Mouse (Mus musculus) stomach, embryonic 14.5 days (tissue): ENCODE results near the gene Rassf6. TPM values are rescaled to one million over a fixed set of nuclear protein-coding genes. Genes with fewer than 3 reads are reported as not detected.

Experiments used
- ATAC-seq: fragments of 200-750 bp; cut with Nextera tagmentation; 2 replicates; pipeline ENCODE4 v1.8.0; 2017; ENCODE audit warnings: low read depth, moderate TSS enrichment; ENCODE audit not compliant: insufficient number of reproducible peaks, insufficient read depth, low FRiP score
- H3K27ac ChIP-seq: fragments of 300-500 bp; sonication (generic); 2 replicates; pipeline ENCODE4 v1.5.1; 2014; ENCODE audit warnings: mild to moderate bottlenecking, low read length, moderate library complexity, mixed read lengths
- H3K27me3 ChIP-seq: fragments of 300-500 bp; sonication (generic); 2 replicates; pipeline ENCODE4 v1.6.1; 2014; ENCODE audit warnings: low read length, control low read depth, mixed read lengths; ENCODE audit not compliant: control insufficient read depth, insufficient read depth
- H3K36me3 ChIP-seq: fragments of 300-500 bp; sonication (generic); 2 replicates; pipeline ENCODE4 v1.6.1; 2014; ENCODE audit warnings: mild to moderate bottlenecking, control low read depth, low read length, moderate library complexity, mixed read lengths; ENCODE audit not compliant: control insufficient read depth, insufficient read depth
- H3K4me1 ChIP-seq: fragments of 300-500 bp; sonication (generic); 2 replicates; pipeline ENCODE4 v1.6.1; 2014; ENCODE audit warnings: low read length, control low read depth, mixed read lengths; ENCODE audit not compliant: control insufficient read depth, insufficient read depth
- H3K4me2 ChIP-seq: fragments of 300-500 bp; sonication (generic); replicated peaks from 2 replicates; pipeline ENCODE4 v1.6.1; 2014; ENCODE audit warnings: low read depth, low read length, control low read depth
- H3K4me3 ChIP-seq: fragments of 300-500 bp; sonication (generic); 2 replicates; pipeline ENCODE4 v1.5.1; 2014; ENCODE audit warnings: low read depth, low read length, control low read depth
- H3K9ac ChIP-seq: fragments of 300-500 bp; sonication (generic); replicated peaks from 2 replicates; pipeline ENCODE4 v1.6.1; 2014; ENCODE audit warnings: low read depth, mild to moderate bottlenecking, control low read depth, low read length, moderate library complexity, mixed read lengths
- H3K9me3 ChIP-seq: fragments of 300-500 bp; sonication (generic); 2 replicates; pipeline ENCODE4 v1.6.1; 2016; ENCODE audit warnings: low read depth, low read length, control low read depth; ENCODE audit not compliant: control insufficient read depth
- WGBS: fragments of 180-500 bp; shearing (Covaris S2); extraction: QIAGEN DNeasy Blood & Tissue Kit; methylation state at CpG from one replicate; pipeline ENCODE4 v1.1.7; 2014; 5-methylcytosine and 5-hydroxymethylcytosine counted together
- polyA plus RNA-seq: library from polyadenylated mRNA; unstranded; fragments of >200 nt; fragmentation: Nextera tagmentation; extraction: Ambion mirVana; gene quantifications from 2 replicates; pipeline ENCODE4 v1.2.1, GENCODE M21; 2014

Gene Rassf6
- polyA plus RNA-seq, 1 experiment from 2014 or later = 5.5 TPM

DNA sequence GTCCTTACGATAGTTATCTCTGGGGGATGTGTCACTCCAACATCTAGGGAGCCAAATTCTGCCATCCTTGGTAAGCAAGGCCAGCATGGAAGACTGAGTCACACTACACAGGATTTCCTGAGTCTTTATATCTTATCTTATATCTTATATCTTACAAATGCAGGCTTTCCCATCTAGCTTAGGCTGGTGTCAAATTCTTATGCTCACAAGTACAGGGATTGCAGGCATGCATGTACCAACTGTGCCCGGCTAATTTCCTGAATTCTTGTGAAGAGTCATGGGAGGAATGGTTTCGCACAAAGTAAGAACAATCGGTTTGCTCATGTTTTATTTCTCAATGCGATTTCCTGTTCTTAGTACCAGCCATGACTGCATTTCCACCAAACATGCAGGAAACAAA lies 20.0 kb upstream of the Rassf6 start:
- no peaks in the 10 kb centered on the region for H3K27me3 ChIP-seq
- 88% methylated on average over 5 of the region's 5 CpGs for WGBS
- no peak overlapping the region for H3K27ac ChIP-seq
- no peak overlapping the region for H3K4me2 ChIP-seq
- ATAC-seq = no peak
- no peak overlapping the region for H3K4me3 ChIP-seq
- no peaks in the 10 kb centered on the region for H3K4me1 ChIP-seq
- H3K36me3 ChIP-seq = no peaks in the 10 kb centered on the region
- no peaks in the 10 kb centered on the region for H3K9me3 ChIP-seq
- no peak overlapping the region for H3K9ac ChIP-seq

DNA sequence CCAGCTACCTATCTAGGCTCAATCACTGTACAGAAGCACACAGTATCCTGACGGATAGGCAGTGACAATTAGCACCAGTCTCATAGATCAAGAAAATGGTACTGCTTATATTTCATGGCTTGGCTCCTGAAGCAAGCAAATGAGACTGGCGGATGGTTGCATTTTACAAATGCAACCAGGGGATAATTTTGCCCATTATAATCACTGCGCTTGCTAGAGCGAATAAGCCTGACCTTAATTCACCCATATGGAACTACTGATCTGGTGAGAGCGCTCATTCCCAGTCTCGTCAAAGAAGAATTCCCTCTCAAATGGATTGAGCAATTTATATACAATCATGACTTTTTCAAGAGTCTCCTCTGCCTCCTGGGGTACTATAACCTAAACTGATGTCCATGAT lies 16.2 kb upstream of the Rassf6 start:
- ATAC-seq = no peak
- 85% methylated on average over 6 of the region's 6 CpGs for WGBS
- H3K9ac ChIP-seq = no peak overlapping the region
- no peaks in the 10 kb centered on the region for H3K27me3 ChIP-seq
- H3K9me3 ChIP-seq = no peaks in the 10 kb centered on the region
- H3K4me1 ChIP-seq = no peaks in the 10 kb centered on the region
- no peaks in the 10 kb centered on the region for H3K36me3 ChIP-seq
- H3K27ac ChIP-seq = no peak overlapping the region
- H3K4me3 ChIP-seq = no peak overlapping the region
- no peak overlapping the region for H3K4me2 ChIP-seq

DNA sequence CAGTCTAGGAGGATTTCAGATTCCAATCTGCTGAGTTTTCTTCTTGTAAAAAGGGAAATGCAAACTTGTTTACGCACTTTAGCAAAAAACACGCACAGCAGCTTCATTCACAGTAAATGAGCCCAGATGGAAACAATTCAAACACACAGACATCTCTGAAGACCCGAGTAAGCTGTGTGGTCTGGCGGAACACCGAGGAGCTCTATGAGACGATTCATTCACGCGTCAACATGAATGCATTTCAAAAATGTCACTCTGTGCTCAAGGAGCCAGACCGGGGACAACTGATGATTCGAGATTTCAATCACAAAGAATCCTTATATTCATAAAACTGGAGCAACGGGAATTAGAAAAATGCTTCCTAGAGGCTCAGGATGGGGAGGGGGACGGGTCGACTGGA lies 15.4 kb upstream of the Rassf6 start:
- 75% methylated on average over 13 of the region's 13 CpGs for WGBS
- no peak for ATAC-seq
- no peak overlapping the region for H3K4me2 ChIP-seq

DNA sequence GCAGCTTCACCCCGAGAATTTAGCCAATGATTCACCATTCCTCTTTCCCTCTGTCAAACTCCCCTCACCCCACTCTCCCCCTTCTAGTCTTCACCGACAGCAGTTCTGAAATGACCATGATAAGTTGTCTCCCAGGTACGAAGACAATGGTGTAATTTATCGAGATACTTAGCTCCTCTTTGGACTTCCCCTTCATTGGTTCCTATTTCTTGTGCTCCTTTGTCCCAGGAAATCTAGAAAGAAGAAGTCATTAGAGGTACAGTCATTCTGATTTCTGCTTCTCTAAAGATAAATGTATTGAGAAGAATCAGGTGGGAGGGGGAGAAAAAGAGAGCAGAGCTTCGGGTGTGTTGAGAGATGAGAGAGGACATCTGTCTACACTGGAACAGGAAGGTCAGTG lies 14.3 kb upstream of the Rassf6 start:
- Histone ChIP-seq H3K9me3 (no peaks in the 10 kb centered on the region), H3K36me3 (no peaks in the 10 kb centered on the region), H3K27me3 (no peaks in the 10 kb centered on the region), H3K4me3 (no peak overlapping the region), H3K9ac (no peak overlapping the region), H3K4me1 (no peaks in the 10 kb centered on the region), H3K27ac (no peak overlapping the region), H3K4me2 (no peak overlapping the region)
- 66% methylated on average over 5 of the region's 5 CpGs for WGBS
- ATAC-seq = no peak

More for the DNA sequence above, 15.4 kb upstream of the Rassf6 start:
- Histone ChIP-seq H3K9ac (no peak overlapping the region), H3K27ac (no peak overlapping the region), H3K9me3 (no peaks in the 10 kb centered on the region), H3K27me3 (no peaks in the 10 kb centered on the region), H3K4me1 (no peaks in the 10 kb centered on the region), H3K36me3 (no peaks in the 10 kb centered on the region), H3K4me3 (no peak overlapping the region)

DNA sequence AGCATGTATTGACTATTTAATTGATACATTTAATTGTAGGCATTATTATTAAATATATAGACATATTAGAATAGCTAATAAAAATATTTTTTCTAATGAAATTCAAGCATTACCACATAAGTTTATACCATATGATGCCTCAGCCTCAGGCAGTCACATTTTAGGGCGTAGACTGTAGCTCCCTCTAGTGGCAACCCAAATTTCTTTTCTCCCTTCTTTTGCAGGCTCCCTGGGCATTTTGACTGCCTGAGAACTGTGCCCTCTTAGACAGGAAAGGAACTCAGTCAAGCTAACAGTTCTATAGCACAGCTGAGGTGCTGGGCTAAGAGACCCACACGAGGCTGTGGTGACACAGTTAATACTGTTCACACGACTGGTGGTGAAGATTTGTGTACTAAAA lies 12.3 kb upstream of the Rassf6 start:
- H3K27me3 ChIP-seq = no peaks in the 10 kb centered on the region
- ATAC-seq = peak; percentile 63; the same call in 1 of the 2 replicates
- no peaks in the 10 kb centered on the region for H3K9me3 ChIP-seq
- H3K4me1 ChIP-seq = no peaks in the 10 kb centered on the region
- 2% methylated on average over 3 of the region's 3 CpGs for WGBS
- H3K36me3 ChIP-seq = no peaks in the 10 kb centered on the region
- no peak overlapping the region for H3K27ac ChIP-seq
- H3K4me3 ChIP-seq = no peak overlapping the region
- H3K4me2 ChIP-seq = no peak overlapping the region
- no peak overlapping the region for H3K9ac ChIP-seq

DNA sequence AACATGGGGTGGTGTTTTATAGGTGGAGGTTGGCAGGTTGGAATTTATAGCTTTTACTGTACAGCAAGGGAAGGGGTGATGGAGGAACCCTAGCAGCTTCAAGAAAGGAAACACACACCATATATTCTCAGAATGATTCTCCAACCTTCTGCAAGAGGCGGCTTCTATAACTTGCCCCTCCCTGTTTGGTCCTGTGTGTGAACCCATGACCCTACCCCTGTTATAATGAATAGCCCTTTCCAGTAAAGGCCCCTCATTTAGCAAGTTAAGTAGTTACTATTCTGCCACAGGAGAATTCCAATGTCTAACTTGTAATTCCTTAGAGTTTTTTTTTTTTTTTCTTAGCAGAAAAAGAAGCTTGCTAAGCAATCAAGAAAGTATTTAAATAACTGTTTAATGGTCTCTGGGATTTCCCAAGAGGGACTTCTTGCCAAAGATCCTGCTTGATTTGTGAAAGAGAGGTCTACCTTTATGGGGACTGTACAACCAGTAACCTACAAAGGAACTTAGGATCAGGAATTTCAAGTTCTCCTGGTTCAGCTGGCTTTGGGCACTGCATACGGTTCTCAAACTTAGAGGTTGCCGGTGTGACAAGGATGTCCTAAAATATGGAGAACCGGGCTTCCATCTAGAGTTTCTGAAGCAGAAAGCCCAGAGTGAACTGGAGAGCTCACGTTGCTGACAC lies 10.2 kb upstream of the Rassf6 start:
- no peak for ATAC-seq
- Histone ChIP-seq H3K36me3 (no peaks in the 10 kb centered on the region), H3K9me3 (no peaks in the 10 kb centered on the region), H3K4me1 (no peaks in the 10 kb centered on the region), H3K27ac (no peak overlapping the region), H3K4me2 (no peak overlapping the region), H3K9ac (no peak overlapping the region), H3K27me3 (no peaks in the 10 kb centered on the region), H3K4me3 (no peak overlapping the region)
- 64% methylated on average over 5 of the region's 5 CpGs for WGBS

DNA sequence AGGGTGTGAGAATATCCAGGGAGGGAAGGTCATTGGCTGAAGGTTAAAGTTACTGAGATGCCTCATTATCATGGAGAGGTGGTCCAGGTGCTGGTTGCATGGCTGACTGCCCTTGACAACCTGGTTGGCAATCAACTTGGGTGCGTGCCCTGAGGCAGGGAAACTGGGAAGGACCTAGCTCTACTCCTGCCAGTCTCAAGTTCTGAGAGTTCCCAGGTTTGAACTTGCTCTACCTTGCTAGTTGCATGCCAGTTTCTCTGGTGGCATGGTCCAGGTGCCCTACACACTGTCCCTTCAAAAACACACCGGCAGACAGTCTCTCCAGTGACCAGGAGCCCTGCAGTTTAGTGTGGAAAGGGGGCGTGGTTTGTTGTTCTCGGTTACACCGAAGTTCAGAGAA lies 7.0 kb upstream of the Rassf6 start:
- no peak overlapping the region for H3K4me2 ChIP-seq
- H3K27me3 ChIP-seq = no peaks in the 10 kb centered on the region
- H3K27ac ChIP-seq = no peak overlapping the region
- no peaks in the 10 kb centered on the region for H3K4me1 ChIP-seq
- no peak overlapping the region for H3K4me3 ChIP-seq
- no peaks in the 10 kb centered on the region for H3K36me3 ChIP-seq
- WGBS = 70% methylated on average over 5 of the region's 5 CpGs
- H3K9me3 ChIP-seq = no peaks in the 10 kb centered on the region
- ATAC-seq = no peak
- H3K9ac ChIP-seq = no peak overlapping the region

DNA sequence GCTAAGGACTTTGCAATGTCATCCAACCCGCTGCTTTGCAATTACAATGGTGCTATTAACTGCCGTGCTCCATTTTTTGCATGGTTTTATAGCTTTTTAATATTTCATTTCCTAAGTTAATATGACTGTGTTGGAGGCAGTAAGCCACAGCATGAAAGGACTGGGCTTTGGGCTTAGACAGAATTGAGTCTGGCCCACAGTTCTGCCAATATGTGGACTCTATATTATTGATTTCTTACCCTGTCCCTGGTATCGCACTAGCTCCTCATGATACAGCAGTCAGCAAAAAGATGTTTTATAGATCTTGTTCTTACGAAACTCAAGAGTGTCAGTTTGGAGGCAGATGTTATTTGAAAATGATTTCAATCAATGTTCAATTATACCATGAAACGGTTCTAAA lies 5.9 kb upstream of the Rassf6 start:
- H3K4me1 ChIP-seq = no peaks in the 10 kb centered on the region
- no peaks in the 10 kb centered on the region for H3K36me3 ChIP-seq
- no peaks in the 10 kb centered on the region for H3K9me3 ChIP-seq
- H3K27me3 ChIP-seq = no peaks in the 10 kb centered on the region
- H3K9ac ChIP-seq = no peak overlapping the region
- H3K4me3 ChIP-seq = no peak overlapping the region
- 88% methylated on average over 5 of the region's 5 CpGs for WGBS
- peak overlapping the region; percentile 10; the same call in 1 of the 2 replicates for H3K27ac ChIP-seq
- H3K4me2 ChIP-seq = no peak overlapping the region
- no peak for ATAC-seq

DNA sequence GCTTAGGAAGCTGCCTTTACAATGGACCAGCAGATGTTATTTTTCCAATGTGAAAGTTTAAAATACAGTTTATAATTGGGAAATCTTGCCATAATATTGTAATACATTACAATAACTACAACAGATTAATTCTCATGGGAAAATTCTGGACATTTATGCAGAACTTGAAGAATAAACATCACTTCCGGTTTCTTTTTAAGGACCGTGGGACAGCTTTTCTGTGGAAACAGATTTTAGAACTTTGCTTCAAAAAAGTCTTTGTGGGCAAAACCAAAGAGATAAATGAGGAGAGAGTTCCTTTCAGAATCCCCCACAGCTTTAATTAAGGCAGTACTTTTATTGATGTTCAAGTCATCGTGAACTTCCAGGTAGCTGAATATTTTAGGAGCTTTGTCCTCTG lies 5.1 kb upstream of the Rassf6 start:
- Histone ChIP-seq H3K36me3 (no peaks in the 10 kb centered on the region), H3K9me3 (no peaks in the 10 kb centered on the region), H3K27ac (peak overlapping the region; percentile 76; the same call in 1 of the 2 replicates), H3K4me3 (no peak overlapping the region), H3K9ac (no peak overlapping the region), H3K4me1 (no peaks in the 10 kb centered on the region; the same call in 1 of the 2 replicates), H3K27me3 (no peaks in the 10 kb centered on the region), H3K4me2 (0 out of 2 replicates have a peak overlapping the region, but pooled peaks have one; percentile 3)
- WGBS = 46% methylated on average over 3 of the region's 3 CpGs
- ATAC-seq = no peak
